Mouse (Mus musculus) lung, postnatal 0 days (tissue): ENCODE measurements at regions not wholly inside any gene's neighbourhood (a gene's known extent, or its start where the extent isn't known, plus 50 kb on each side); places are given as distances from the start of the nearest gene placed in this dataset.

Source experiments
- ATAC-seq: fragments of 200-750 bp; cut with Nextera tagmentation; 2 replicates; pipeline ENCODE4 v1.8.0; 2017; ENCODE audit warnings: moderate library complexity
- DNase-seq: peaks from one replicate; pipeline ENCODE4 v3.0.0-alpha.2; 2016; ENCODE audit warnings: low spot score
- H3K27ac ChIP-seq: fragments of 300-500 bp; sonication (generic); 2 replicates; pipeline ENCODE4 v1.5.1; 2014; ENCODE audit warnings: antibody characterized with exemption, mild to moderate bottlenecking, low read length, mixed read lengths
- H3K27me3 ChIP-seq: fragments of 300-500 bp; sonication (generic); replicated peaks from 2 replicates; pipeline ENCODE4 v1.6.1; 2014; ENCODE audit warnings: low read length, mixed read lengths; ENCODE audit not compliant: insufficient read depth
- H3K36me3 ChIP-seq: fragments of 300-500 bp; sonication (generic); 2 replicates; pipeline ENCODE4 v1.6.1; 2014; ENCODE audit warnings: low read length, mixed read lengths; ENCODE audit not compliant: insufficient read depth
- H3K4me1 ChIP-seq: fragments of 300-500 bp; sonication (generic); 2 replicates; pipeline ENCODE4 v1.6.1; 2014; ENCODE audit warnings: antibody characterized with exemption, low read depth, low read length, mixed read lengths; ENCODE audit not compliant: insufficient read depth
- H3K4me2 ChIP-seq: fragments of 300-500 bp; sonication (generic); replicated peaks from 2 replicates; pipeline ENCODE4 v1.6.1; 2014; ENCODE audit warnings: low read depth, mild to moderate bottlenecking, low read length, moderate library complexity, mixed read lengths
- H3K4me3 ChIP-seq: fragments of 300-500 bp; sonication (generic); 2 replicates; pipeline ENCODE4 v1.5.1; 2014; ENCODE audit warnings: low read depth, low read length
- H3K9ac ChIP-seq: fragments of 300-500 bp; sonication (generic); replicated peaks from 2 replicates; pipeline ENCODE4 v1.6.1; 2014; ENCODE audit warnings: low read depth, mild to moderate bottlenecking
- H3K9me3 ChIP-seq: fragments of 300-500 bp; sonication (generic); 2 replicates; pipeline ENCODE4 v1.6.1; 2016; ENCODE audit warnings: low read length, mixed read lengths
- CTCF ChIP-seq: IDR thresholded peaks from 2 replicates; pipeline ENCODE4 v1.5.1; 2016; ENCODE audit warnings: antibody characterized with exemption, mild to moderate bottlenecking
- EP300 ChIP-seq: IDR thresholded peaks from 2 replicates; pipeline ENCODE4 v1.6.1; 2016; ENCODE audit warnings: antibody characterized with exemption, mild to moderate bottlenecking, control low read depth
- WGBS: fragments of 180-500 bp; shearing (Covaris S2); extraction: QIAGEN DNeasy Blood & Tissue Kit; methylation state at CpG from one replicate; pipeline ENCODE4 v1.1.7; 2014; 5-methylcytosine and 5-hydroxymethylcytosine counted together

DNA sequence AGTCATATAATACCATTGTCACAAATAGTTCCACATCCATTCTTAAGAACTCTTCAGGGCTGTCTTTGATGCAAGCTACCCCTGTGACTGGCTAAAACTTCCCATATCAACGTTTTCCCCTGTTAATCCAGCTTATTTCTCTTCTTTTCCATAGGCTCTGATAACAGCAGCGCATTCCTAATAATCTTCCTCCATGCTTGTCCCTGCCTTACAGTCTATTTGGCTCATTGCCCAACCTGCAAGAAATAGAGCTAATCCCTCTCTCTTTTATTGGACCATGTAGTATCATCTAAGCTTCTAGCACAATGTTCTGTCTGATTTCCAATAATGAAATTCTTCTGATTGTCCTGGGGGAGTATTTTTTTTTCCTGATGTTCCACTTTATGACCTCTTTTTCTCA lies 573.1 kb downstream of the Lmo7 start:
- DNase-seq: no peak
- TF ChIP-seq CTCF: no peak
- no peak for TF ChIP-seq EP300
- H3K9me3 ChIP-seq: no peaks in the 10 kb centered on the region
- H3K4me3 ChIP-seq: no peak overlapping the region
- WGBS: 58% methylated on average over 2 of the region's 2 CpGs
- no peak overlapping the region for H3K27ac ChIP-seq
- ATAC-seq: no peak
- no peak overlapping the region for H3K4me2 ChIP-seq
- H3K9ac ChIP-seq: no peak overlapping the region
- H3K36me3 ChIP-seq: no peaks in the 10 kb centered on the region
- H3K27me3 ChIP-seq: no peaks in the 10 kb centered on the region
- no peaks in the 10 kb centered on the region for H3K4me1 ChIP-seq

- no peak for TF ChIP-seq CTCF
- no peak for TF ChIP-seq EP300
- Histone ChIP-seq H3K4me1 (no peaks in the 10 kb centered on the region), H3K9ac (no peak overlapping the region), H3K27ac (no peak overlapping the region), H3K4me2 (no peak overlapping the region), H3K27me3 (no peaks in the 10 kb centered on the region), H3K9me3 (no peaks in the 10 kb centered on the region), H3K4me3 (no peak overlapping the region), H3K36me3 (no peaks in the 10 kb centered on the region)
- 90% methylated on average over 6 of the region's 6 CpGs for WGBS
- ATAC-seq (no peak), DNase-seq (no peak)
These were observed 570.5 kb downstream of the Lmo7 start for GRCm38 (mm10) chr14:102300251-102300650.

- no peak overlapping the region for H3K9ac ChIP-seq
- H3K4me2 ChIP-seq: no peak overlapping the region
- no peaks in the 10 kb centered on the region for H3K36me3 ChIP-seq
- ATAC-seq (no peak), DNase-seq (no peak)
- no peaks in the 10 kb centered on the region for H3K27me3 ChIP-seq
- TF ChIP-seq CTCF (no peak), EP300 (no peak)
- H3K4me3 ChIP-seq: no peak overlapping the region
- no peaks in the 10 kb centered on the region for H3K4me1 ChIP-seq
- whole genome bisulfite sequencing: 88% methylated on average over 1 of the region's 1 CpGs
- H3K27ac ChIP-seq: no peak overlapping the region
- no peaks in the 10 kb centered on the region for H3K9me3 ChIP-seq
These were observed 561.6 kb downstream of the Lmo7 start for GRCm38 (mm10) chr14:102291361-102291760.

GRCm38 (mm10) chr14:102250076-102250475 lies 520.3 kb downstream of the Lmo7 start:
- no peaks in the 10 kb centered on the region for H3K9me3 ChIP-seq
- no peaks in the 10 kb centered on the region for H3K36me3 ChIP-seq
- TF ChIP-seq CTCF (no peak), EP300 (no peak)
- DNase-seq: no peak
- H3K27ac ChIP-seq: no peak overlapping the region
- H3K4me1 ChIP-seq: no peaks in the 10 kb centered on the region
- no peak overlapping the region for H3K4me2 ChIP-seq
- H3K4me3 ChIP-seq: no peak overlapping the region
- no peaks in the 10 kb centered on the region for H3K27me3 ChIP-seq
- 74% methylated on average over 5 of the region's 5 CpGs for WGBS
- ATAC-seq: no peak
- H3K9ac ChIP-seq: no peak overlapping the region

GRCm38 (mm10) chr14:102248581-102248980 lies 518.8 kb downstream of the Lmo7 start:
- Histone ChIP-seq H3K9me3 (no peaks in the 10 kb centered on the region), H3K36me3 (no peaks in the 10 kb centered on the region), H3K27me3 (no peaks in the 10 kb centered on the region), H3K27ac (no peak overlapping the region), H3K9ac (no peak overlapping the region), H3K4me3 (no peak overlapping the region), H3K4me2 (no peak overlapping the region), H3K4me1 (no peaks in the 10 kb centered on the region)
- DNase-seq (no peak), ATAC-seq (no peak)
- WGBS: 76% methylated on average over 2 of the region's 2 CpGs
- no peak for TF ChIP-seq CTCF
- no peak for TF ChIP-seq EP300

DNA sequence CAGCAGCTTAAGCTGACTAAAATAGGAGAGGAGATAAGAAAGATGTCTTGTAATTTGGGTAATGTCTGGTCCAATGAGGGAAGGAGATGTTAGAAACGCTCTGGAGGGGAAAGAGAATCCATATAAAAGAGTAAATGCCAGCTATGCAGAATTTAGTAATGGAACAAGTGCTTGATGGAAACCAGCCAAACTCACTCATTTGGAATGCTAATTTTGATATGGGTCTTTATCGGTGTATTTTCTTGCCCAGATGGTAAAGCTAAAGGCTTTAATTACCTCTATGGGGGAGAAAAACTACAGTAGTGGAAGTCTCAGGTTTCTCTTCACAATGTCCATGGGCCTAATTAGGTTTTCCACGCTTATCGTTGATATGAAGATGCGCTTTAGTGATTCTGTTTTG lies 518.3 kb downstream of the Lmo7 start:
- no peak overlapping the region for H3K9ac ChIP-seq
- no peaks in the 10 kb centered on the region for H3K36me3 ChIP-seq
- no peak for ATAC-seq
- 75% methylated on average over 5 of the region's 5 CpGs for WGBS
- H3K9me3 ChIP-seq: no peaks in the 10 kb centered on the region
- TF ChIP-seq EP300: no peak
- no peak for TF ChIP-seq CTCF
- no peaks in the 10 kb centered on the region for H3K27me3 ChIP-seq
- H3K4me2 ChIP-seq: no peak overlapping the region
- H3K4me3 ChIP-seq: no peak overlapping the region
- no peak overlapping the region for H3K27ac ChIP-seq
- no peaks in the 10 kb centered on the region for H3K4me1 ChIP-seq
- DNase-seq: no peak
